ENCODE assay signal across 30 mouse cellular contexts in genomic region chr15:31722429-31722828, GRCm38 (mm10).
"Had no signal": no experiment of that assay in that cellular context is flagged by ENCODE, and none has a peak within 500 bp of the region (broad histone marks: within the 10 kb centered on the region; RNA-seq: fewer than 3 reads in every experiment).

No protein-coding gene starts in this region.

- H3K9me3 ChIP-seq: heart, embryonic 10.5 days; heart, embryonic 12.5 days; heart, embryonic 13.5 days; heart, embryonic 15.5 days; hindbrain, embryonic 10.5 days; hindbrain, embryonic 12.5 days; hindbrain, embryonic 13.5 days; hindbrain, embryonic 15.5 days; intestine, embryonic 15.5 days; kidney, embryonic 15.5 days had no signal

- H3K27ac ChIP-seq: heart, embryonic 10.5 days; heart, embryonic 13.5 days; heart, embryonic 15.5 days; hindbrain, embryonic 10.5 days; hindbrain, embryonic 12.5 days; hindbrain, embryonic 13.5 days; hindbrain, embryonic 14.5 days; hindbrain, embryonic 15.5 days; hindbrain, postnatal 0 days; intestine, embryonic 15.5 days; kidney, embryonic 15.5 days; kidney, postnatal 0 days; layer of hippocampus, adult 2 months; left cerebral cortex, adult 2 months had no signal

- H3K36me3 ChIP-seq: heart, embryonic 10.5 days; heart, embryonic 12.5 days; heart, embryonic 13.5 days; heart, embryonic 15.5 days; hindbrain, embryonic 10.5 days; hindbrain, embryonic 12.5 days; hindbrain, embryonic 13.5 days; hindbrain, embryonic 15.5 days; intestine, embryonic 15.5 days; kidney, embryonic 15.5 days had no signal

- DNase-seq: heart, postnatal 14 days; heart, postnatal 36 days; heart, postnatal 4 days; kidney, adult 11 months; kidney, adult 18-20 months; kidney, adult 2 months; kidney, adult 8-10 months; kidney, adult 9 months; kidney, postnatal 10 days; kidney, postnatal 14 days; kidney, postnatal 25 days; kidney, postnatal 36 days; kidney, postnatal 4 days; layer of hippocampus, adult 9-11 months; layer of hippocampus, postnatal 36 days had no signal

- H3K9ac ChIP-seq: heart, embryonic 12.5 days; heart, embryonic 13.5 days; heart, embryonic 15.5 days; hindbrain, embryonic 12.5 days; hindbrain, embryonic 13.5 days; hindbrain, embryonic 14.5 days; hindbrain, embryonic 15.5 days; intestine, embryonic 15.5 days; kidney, embryonic 15.5 days had no signal

- H3K4me1 ChIP-seq: heart, embryonic 10.5 days; heart, embryonic 12.5 days; heart, embryonic 13.5 days; heart, embryonic 15.5 days; hindbrain, embryonic 10.5 days; hindbrain, embryonic 12.5 days; hindbrain, embryonic 13.5 days; hindbrain, embryonic 15.5 days; intestine, embryonic 15.5 days; kidney, embryonic 15.5 days had no signal

- H3K27me3 ChIP-seq: heart, embryonic 12.5 days; heart, embryonic 13.5 days; heart, embryonic 15.5 days; hindbrain, embryonic 12.5 days; hindbrain, embryonic 13.5 days; hindbrain, embryonic 15.5 days; intestine, embryonic 15.5 days; kidney, embryonic 15.5 days had no signal

- H3K4me3 ChIP-seq: heart, embryonic 10.5 days; heart, embryonic 12.5 days; heart, embryonic 13.5 days; heart, embryonic 15.5 days; hindbrain, embryonic 10.5 days; hindbrain, embryonic 12.5 days; hindbrain, embryonic 13.5 days; hindbrain, embryonic 15.5 days; intestine, embryonic 15.5 days; kidney, embryonic 15.5 days; layer of hippocampus, adult 2 months; left cerebral cortex, adult 2 months had no signal
